Mouse (Mus musculus) naive thymus-derived CD4-positive, alpha-beta T cell, adult 2 months (primary cell): ENCODE measurements around the gene Polr2h.

Source experiments
- DNase-seq: peaks from one replicate; pipeline ENCODE4 v3.0.0-alpha.2; 2011; ENCODE audit warnings: low read depth

Polr2h gene

GRCm38 (mm10) chr16:20722736-20723135 is 5.3 kb downstream of the Polr2h start:
- no peak for DNase-seq

GRCm38 (mm10) chr16:20723247-20723646 is 5.8 kb downstream of the Polr2h start:
- DNase-seq, result no peak

DNA sequence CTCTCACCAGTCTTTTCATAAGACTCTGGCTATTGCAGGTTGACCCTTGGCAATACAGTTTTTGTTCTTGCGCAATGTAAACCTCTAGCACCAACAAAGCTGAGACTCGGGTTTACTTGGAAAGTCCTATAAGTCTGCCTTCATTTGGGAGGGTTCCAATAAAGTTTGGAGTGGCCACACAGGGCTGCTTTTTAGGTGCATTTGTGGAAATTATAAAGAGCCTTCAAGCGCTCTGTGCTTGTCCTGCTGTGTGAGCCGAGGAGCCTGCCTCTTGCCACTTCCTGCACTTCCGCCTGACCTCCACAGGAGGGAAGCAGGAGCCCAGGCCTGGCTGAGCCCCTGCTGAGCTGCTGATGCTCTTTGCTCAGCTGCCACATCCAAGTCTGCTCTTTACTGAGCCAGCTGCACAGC is 6.9 kb downstream of the Polr2h start:
- DNase-seq, result peak; percentile 32

DNA sequence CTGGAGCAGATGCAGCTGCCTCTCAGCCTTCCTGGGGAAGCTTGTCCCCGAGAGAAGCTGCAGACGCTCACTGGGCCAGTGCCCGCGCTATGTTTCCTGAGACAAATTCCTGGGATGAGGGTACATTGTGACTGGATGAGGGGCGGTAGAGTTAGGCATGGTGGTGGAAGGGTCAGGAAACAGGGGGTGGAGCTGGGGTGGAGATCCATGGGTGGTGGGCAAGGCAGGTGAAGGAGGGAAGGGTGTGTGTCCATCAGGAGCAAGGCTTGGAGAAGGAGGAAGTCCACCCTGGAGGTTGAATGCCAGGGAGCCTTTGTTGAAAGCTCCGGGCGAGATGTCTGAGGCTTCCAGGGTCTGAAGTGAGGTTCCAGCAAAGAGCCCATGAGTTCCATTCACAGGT is 7.9 kb downstream of the Polr2h start:
- no peak for DNase-seq

GRCm38 (mm10) chr16:20725750-20726149 is 8.3 kb downstream of the Polr2h start:
- no peak for DNase-seq

DNA sequence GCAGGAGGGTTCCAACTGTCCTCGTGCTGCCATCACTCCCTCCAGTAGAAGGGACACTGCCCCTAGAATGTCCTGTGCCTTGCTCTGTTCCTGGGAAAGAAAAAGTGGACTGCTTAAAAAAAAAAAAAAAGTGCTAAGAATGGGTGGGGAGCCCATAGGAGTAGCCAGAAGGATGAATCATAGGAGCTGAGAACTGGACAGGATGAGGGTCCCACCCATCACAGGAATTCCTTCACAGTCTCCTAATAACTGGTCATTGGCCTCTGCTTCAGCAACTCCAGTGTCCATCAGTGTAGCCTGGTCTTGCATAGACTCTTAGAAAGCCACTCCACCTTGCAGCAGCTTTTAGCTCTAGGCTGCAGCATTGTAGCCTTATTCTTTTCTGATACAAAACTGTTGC is 8.9 kb downstream of the Polr2h start:
- no peak for DNase-seq

GRCm38 (mm10) chr16:20730293-20730711 is 12.8 kb downstream of the Polr2h start:
- DNase-seq, result no peak

GRCm38 (mm10) chr16:20731688-20732087 is 14.2 kb downstream of the Polr2h start:
- DNase-seq, result no peak

- no peak for DNase-seq
Measured at GRCm38 (mm10) chr16:20732251-20732924, 14.9 kb downstream of the Polr2h start.

GRCm38 (mm10) chr16:20732925-20733730 is 15.7 kb downstream of the Polr2h start, which contains the start of gene Chrd:
TSS of gene Chrd (plus strand) at chr16:20733127.
- no peak for DNase-seq

DNA sequence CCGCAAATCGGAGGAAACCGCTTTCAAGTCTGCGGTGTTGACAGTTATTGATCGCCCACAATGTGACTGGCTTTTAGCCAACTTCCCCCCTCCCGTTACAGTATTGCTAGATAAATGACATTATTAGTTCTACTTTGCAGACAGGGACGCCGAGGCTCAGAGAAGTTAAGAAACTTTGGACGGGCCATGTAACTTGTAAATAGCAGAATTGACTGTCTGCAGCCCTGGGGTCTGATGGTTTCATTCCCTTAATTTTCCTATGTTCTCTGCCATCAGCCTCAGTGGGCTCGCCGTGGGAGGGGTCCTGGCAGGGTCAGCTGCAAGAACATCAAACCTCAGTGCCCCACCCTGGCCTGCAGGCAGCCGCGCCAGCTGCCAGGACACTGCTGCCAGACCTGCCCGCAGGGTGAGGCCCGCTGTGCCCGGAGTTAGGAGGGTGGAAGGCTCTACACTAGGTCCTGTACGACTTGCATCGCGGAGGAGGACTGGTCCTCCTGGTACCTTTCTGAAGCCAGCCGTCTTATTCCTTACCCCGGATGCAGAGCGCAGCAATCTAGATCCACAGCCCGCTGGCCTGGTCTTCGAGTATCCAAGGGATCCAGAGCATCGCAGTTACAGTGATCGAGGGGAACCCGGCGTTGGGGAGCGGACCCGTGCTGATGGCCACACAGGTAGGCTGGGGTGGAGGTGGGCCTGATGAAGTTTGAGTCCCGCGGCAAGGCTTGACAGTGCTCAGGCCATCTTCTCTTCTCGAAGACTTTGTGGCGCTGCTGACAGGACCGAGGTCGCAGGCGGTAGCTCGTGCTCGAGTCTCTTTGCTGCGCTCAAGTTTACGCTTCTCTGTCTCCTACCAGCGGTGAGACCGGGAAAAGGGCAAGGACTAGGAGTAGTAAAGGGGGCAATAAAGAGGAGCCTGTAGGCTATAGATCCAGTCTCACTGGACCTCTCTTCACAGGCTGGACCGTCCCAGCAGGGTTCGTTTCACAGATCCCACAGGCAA is 16.6 kb downstream of the Polr2h start, which contains the start of gene Thpo:
Thpo (minus strand) TSS at position 781 of the 1,000 bp plus-strand sequence.
- DNase-seq, result no peak

DNA sequence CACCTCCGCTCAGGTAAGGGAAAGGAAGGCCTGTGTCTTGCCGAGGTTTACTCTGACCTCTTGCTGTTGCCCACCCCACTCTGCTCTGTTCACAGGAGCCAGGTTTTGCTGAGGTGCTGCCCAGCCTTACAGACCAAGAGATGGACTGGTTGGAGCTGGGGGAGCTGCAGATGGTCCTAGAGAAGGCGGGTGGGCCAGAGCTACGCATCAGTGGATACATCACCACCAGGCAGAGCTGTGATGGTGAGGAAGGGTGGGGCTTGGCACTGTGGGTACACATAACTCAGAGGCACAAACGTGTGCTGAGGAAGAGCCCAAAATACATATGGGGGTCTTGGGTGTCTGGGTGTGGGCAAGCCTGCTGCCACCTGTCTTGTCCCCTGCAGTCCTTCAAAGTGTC is 18.2 kb downstream of the Polr2h start:
- no peak for DNase-seq

DNA sequence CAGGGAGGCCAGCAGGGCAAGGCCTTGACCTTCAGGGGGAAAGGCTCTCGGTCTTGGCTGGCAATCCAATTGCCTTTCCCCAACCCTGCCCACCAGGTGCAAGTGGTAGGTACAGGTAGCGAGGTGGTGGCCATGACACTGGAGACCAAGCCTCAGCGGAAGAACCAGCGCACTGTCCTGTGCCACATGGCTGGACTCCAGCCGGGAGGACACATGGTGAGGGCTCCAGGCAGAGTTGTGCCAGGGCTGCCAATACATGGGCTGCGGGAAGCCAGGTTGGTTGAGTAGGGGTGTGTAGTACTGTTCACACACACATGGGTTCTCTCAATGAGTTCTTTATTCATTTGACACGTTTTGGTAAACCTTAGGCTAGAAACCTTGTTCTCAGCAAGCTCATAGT is 18.7 kb downstream of the Polr2h start:
- DNase-seq, result no peak

GRCm38 (mm10) chr16:20736823-20737222 is 19.4 kb downstream of the Polr2h start:
- DNase-seq, result no peak

- DNase-seq, result no peak
Measured at GRCm38 (mm10) chr16:20739845-20740244, 22.4 kb downstream of the Polr2h start.

GRCm38 (mm10) chr16:20746641-20747040 is 29.2 kb downstream of the Polr2h start:
- no peak for DNase-seq

- DNase-seq, result no peak
Measured at GRCm38 (mm10) chr16:20750518-20750917, 33.1 kb downstream of the Polr2h start.

DNA sequence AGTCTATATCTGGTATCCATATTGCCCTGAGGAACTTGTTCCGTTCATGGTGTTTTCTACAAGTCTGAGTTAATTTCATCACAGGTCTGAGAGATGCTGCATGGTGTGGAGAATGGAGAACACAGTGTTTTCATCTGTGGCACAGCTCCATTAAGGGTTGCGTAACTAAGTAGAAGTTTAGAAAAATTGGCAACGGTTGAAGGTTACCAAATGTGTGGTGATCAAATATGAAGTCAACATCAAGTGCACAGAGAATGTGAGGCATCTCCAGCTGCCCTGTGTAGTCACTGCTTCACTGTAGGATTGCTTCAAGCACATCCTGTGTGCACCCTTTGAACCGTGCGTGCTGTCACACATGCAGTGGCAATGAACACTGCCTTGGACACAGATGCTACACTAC is 38.6 kb downstream of the Polr2h start:
- no peak for DNase-seq

DNA sequence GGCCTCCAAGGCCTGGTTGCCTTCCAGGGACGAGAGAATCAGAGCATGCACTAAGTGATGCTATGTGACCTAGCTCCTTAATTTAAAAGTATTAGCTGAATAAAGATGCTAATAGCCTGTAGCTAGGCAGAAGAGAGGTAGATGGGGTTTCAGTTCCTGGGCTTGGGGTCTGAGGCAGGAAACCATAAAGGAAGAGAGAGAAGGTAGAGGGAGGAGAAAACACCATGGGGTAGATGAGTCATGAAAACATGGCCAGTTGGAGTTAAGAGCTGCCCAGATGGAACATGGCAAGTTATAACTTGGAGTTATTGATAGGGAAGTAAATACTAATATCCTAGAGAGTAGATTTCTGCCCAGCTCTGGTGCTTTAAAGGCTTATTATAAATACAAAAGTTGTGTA is 39.9 kb downstream of the Polr2h start:
- DNase-seq, result no peak

- DNase-seq, result peak; percentile 61
Measured at GRCm38 (mm10) chr16:20761681-20762080, 44.2 kb downstream of the Polr2h start.

GRCm38 (mm10) chr16:20765244-20765643 is 47.8 kb downstream of the Polr2h start:
- DNase-seq, result peak; percentile 74
